ENCODE assay signal across 9 mouse cellular contexts in the genomic region with DNA sequence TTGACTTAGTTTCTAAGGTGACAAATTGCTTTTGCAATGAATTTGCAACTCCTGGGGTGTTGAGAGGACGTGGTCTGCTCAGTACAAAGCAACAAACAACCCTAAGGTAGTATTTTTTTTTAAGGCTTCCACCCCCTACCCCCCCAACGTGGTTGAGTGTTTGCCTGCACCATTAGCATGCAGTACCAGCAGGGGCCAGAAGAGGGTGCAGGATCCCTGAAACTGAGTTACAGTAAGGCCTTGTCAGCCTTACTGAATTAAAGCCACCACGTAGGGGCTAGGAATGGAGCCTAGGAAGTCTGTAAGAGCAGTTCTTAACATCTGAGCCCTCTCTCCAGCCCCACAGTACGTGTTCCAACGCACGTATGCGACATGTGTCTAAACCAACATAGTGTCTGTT. TPM values are rescaled to one million over a fixed set of nuclear protein-coding genes. Genes with fewer than 3 reads are reported as not detected.
DNase-seq lines count a peak whose midpoint lies in the region; ATAC-seq and TF ChIP-seq lines count a peak whose summit lies in the region.
"Had no signal": no experiment of that assay in that cellular context is flagged by ENCODE, and none has a peak within 500 bp of the region (broad histone marks: within the 10 kb centered on the region; RNA-seq: fewer than 3 reads in every experiment).

No protein-coding gene starts in this region.

- ATAC-seq in forebrain, postnatal 0 days = peak; percentile 53; the same call in 1 of the 2 replicates
- ATAC-seq in forebrain, embryonic 15.5 days (replicated peaks) = no peak
- ATAC-seq in midbrain, embryonic 11.5 days (ENCODE audit: low FRiP score) = no peak
- ATAC-seq in midbrain, embryonic 16.5 days = no peak
- peak; percentile 76 for ATAC-seq in erythroid progenitor cell, adult 5-6 weeks (replicated peaks; ENCODE audit: low FRiP score, poor library complexity, severe bottlenecking)

- no peaks in the 10 kb centered on the region for H3K36me3 ChIP-seq in forebrain, postnatal 0 days (ENCODE audit: insufficient read depth)
- H3K36me3 ChIP-seq in forebrain, embryonic 15.5 days = no peaks in the 10 kb centered on the region
- H3K36me3 ChIP-seq in midbrain, embryonic 11.5 days (ENCODE audit: control insufficient read depth, insufficient read depth, low read length) = no peaks in the 10 kb centered on the region
- H3K36me3 ChIP-seq in midbrain, embryonic 16.5 days (ENCODE audit: control insufficient read depth, insufficient read depth, low read length) = no peaks in the 10 kb centered on the region
- H3K36me3 ChIP-seq: limb, embryonic 15.5 days had no signal

- H3K9ac ChIP-seq in forebrain, postnatal 0 days = no peak overlapping the region
- H3K9ac ChIP-seq in forebrain, embryonic 15.5 days (replicated peaks) = no peak overlapping the region
- no peak overlapping the region for H3K9ac ChIP-seq in midbrain, embryonic 11.5 days (ENCODE audit: low read length)
- H3K9ac ChIP-seq in midbrain, embryonic 16.5 days (ENCODE audit: low read depth, low read length) = no peak overlapping the region
- H3K9ac ChIP-seq: limb, embryonic 15.5 days had no signal

- no peak overlapping the region for H3K27ac ChIP-seq in forebrain, postnatal 0 days (ENCODE audit: low read depth, low read length)
- H3K27ac ChIP-seq in forebrain, embryonic 15.5 days (replicated peaks) = no peak overlapping the region
- H3K27ac ChIP-seq in midbrain, embryonic 11.5 days (ENCODE audit: low read depth, low read length) = no peak overlapping the region
- H3K27ac ChIP-seq in midbrain, embryonic 16.5 days (ENCODE audit: low read length) = no peak overlapping the region
- H3K27ac ChIP-seq: limb, embryonic 15.5 days had no signal

- peak; percentile 89 for TF ChIP-seq CTCF in forebrain, postnatal 0 days (IDR thresholded peaks at IDR 0.05; ENCODE audit: low read depth)

- DNase-seq in forebrain, postnatal 0 days = peak; percentile 71
- peak; percentile 95 for DNase-seq in midbrain, embryonic 11.5 days (ENCODE audit: low spot score, missing footprints)
- DNase-seq in ZHBTc4 (ENCODE audit: low read depth, low spot score) = peak; percentile 83
- peak; percentile 50 for DNase-seq in lung, postnatal 14 days
- peak; percentile 61 for DNase-seq in thymus, postnatal 14 days

- H3K4me1 ChIP-seq in forebrain, postnatal 0 days (ENCODE audit: insufficient read depth) = no peaks in the 10 kb centered on the region
- H3K4me1 ChIP-seq in forebrain, embryonic 15.5 days = no peaks in the 10 kb centered on the region
- no peaks in the 10 kb centered on the region for H3K4me1 ChIP-seq in midbrain, embryonic 11.5 days (ENCODE audit: control insufficient read depth, insufficient read depth, low read length)
- peaks cover 2% of the 10 kb centered on the region for H3K4me1 ChIP-seq in midbrain, embryonic 16.5 days (ENCODE audit: control insufficient read depth, insufficient read depth, low read length)

- H3K9me3 ChIP-seq in forebrain, postnatal 0 days (ENCODE audit: low read length) = no peaks in the 10 kb centered on the region
- no peaks in the 10 kb centered on the region for H3K9me3 ChIP-seq in forebrain, embryonic 15.5 days
- peaks cover 2% of the 10 kb centered on the region; the same call in 1 of the 2 replicates for H3K9me3 ChIP-seq in midbrain, embryonic 11.5 days (ENCODE audit: control insufficient read depth, low read length)
- no peaks in the 10 kb centered on the region for H3K9me3 ChIP-seq in midbrain, embryonic 16.5 days (replicated peaks; ENCODE audit: control insufficient read depth, low read length, poor library complexity, severe bottlenecking)
- H3K9me3 ChIP-seq: limb, embryonic 15.5 days had no signal

- H3K4me3 ChIP-seq in forebrain, postnatal 0 days (ENCODE audit: low read depth, low read length) = no peak overlapping the region
- H3K4me3 ChIP-seq in forebrain, embryonic 15.5 days = no peak overlapping the region
- H3K4me3 ChIP-seq in midbrain, embryonic 11.5 days (ENCODE audit: low read depth, low read length) = no peak overlapping the region
- H3K4me3 ChIP-seq in midbrain, embryonic 16.5 days (ENCODE audit: low read depth, low read length) = no peak overlapping the region
- H3K4me3 ChIP-seq: limb, embryonic 15.5 days had no signal

- WGBS in forebrain, postnatal 0 days = 25% methylated on average over 7 of the region's 7 CpGs
- WGBS in forebrain, embryonic 15.5 days = 27% methylated on average over 7 of the region's 7 CpGs
- WGBS in midbrain, embryonic 11.5 days = 28% methylated on average over 7 of the region's 7 CpGs
- 27% methylated on average over 7 of the region's 7 CpGs for WGBS in midbrain, embryonic 16.5 days

- H3K27me3 ChIP-seq in forebrain, postnatal 0 days (ENCODE audit: insufficient read depth, low read length) = no peaks in the 10 kb centered on the region
- no peaks in the 10 kb centered on the region for H3K27me3 ChIP-seq in forebrain, embryonic 15.5 days
- no peaks in the 10 kb centered on the region for H3K27me3 ChIP-seq in midbrain, embryonic 11.5 days (ENCODE audit: control insufficient read depth, insufficient read depth, low read length)
- H3K27me3 ChIP-seq in midbrain, embryonic 16.5 days (ENCODE audit: control insufficient read depth, insufficient read depth, low read depth, low read length) = no peaks in the 10 kb centered on the region
- H3K27me3 ChIP-seq: limb, embryonic 15.5 days had no signal

- no peak overlapping the region for H3K4me2 ChIP-seq in forebrain, postnatal 0 days (ENCODE audit: low read depth)
- H3K4me2 ChIP-seq in forebrain, embryonic 15.5 days (replicated peaks) = no peak overlapping the region
- no peak overlapping the region for H3K4me2 ChIP-seq in midbrain, embryonic 11.5 days
- H3K4me2 ChIP-seq in midbrain, embryonic 16.5 days (ENCODE audit: low read length) = no peak overlapping the region
- H3K4me2 ChIP-seq: limb, embryonic 15.5 days had no signal

RNA-seq across cellular contexts. Expression of gene Ern2, which starts 3.5 kb away (rescaled TPM):
- 1.8 and 3.0 TPM in 2 replicates for total RNA-seq in forebrain, postnatal 0 days (2014; rRNA removed)
- 0.60 and 0.96 TPM in 2 replicates for polyA plus RNA-seq in forebrain, postnatal 0 days (2015; fragmentation: Nextera tagmentation; extraction: Ambion mirVana)
- polyA plus RNA-seq in forebrain, embryonic 15.5 days (2015; fragmentation: Nextera tagmentation; extraction: Ambion mirVana) = 0.47 and 0.97 TPM in 2 replicates
- 0.04 and 0.07 TPM in 2 replicates for polyA plus RNA-seq in midbrain, embryonic 11.5 days (2014; fragmentation: Nextera tagmentation; extraction: Ambion mirVana)
- polyA plus RNA-seq in midbrain, embryonic 16.5 days (2015; fragmentation: Nextera tagmentation; extraction: Ambion mirVana) = 1.7 and 2.2 TPM in 2 replicates
- not detected in 2 replicates for total RNA-seq in erythroid progenitor cell, adult 5-6 weeks (2015; ENCODE audit: low replicate concordance)
- not detected in 2 replicates for total RNA-seq in erythroid progenitor cell, adult 5-6 weeks (2017; ENCODE audit: low replicate concordance)
- polyA plus RNA-seq: limb, embryonic 15.5 days had no signal

RNA-seq across cellular contexts. Expression of gene Chp2, which starts 29.8 kb away (rescaled TPM):
- total RNA-seq in forebrain, postnatal 0 days (2014; rRNA removed) = 1.00 and 1.5 TPM in 2 replicates
- 0.98 and 1.1 TPM in 2 replicates for polyA plus RNA-seq in forebrain, postnatal 0 days (2015; fragmentation: Nextera tagmentation; extraction: Ambion mirVana)
- polyA plus RNA-seq in forebrain, embryonic 15.5 days (2015; fragmentation: Nextera tagmentation; extraction: Ambion mirVana) = 0.31 and 0.83 TPM in 2 replicates
- polyA plus RNA-seq in midbrain, embryonic 11.5 days (2014; fragmentation: Nextera tagmentation; extraction: Ambion mirVana) = 0.20 and 0.29 TPM in 2 replicates
- 0.89 and 1.0 TPM in 2 replicates for polyA plus RNA-seq in midbrain, embryonic 16.5 days (2015; fragmentation: Nextera tagmentation; extraction: Ambion mirVana)
- total RNA-seq in erythroid progenitor cell, adult 5-6 weeks (2015; ENCODE audit: low replicate concordance) = 1.7 and 4.3 TPM in 2 replicates
- total RNA-seq in erythroid progenitor cell, adult 5-6 weeks (2017; ENCODE audit: low replicate concordance) = 6.7 and 7.8 TPM in 2 replicates

RNA-seq across cellular contexts. Expression of gene Plk1, which starts 30.2 kb away (rescaled TPM):
- total RNA-seq in forebrain, postnatal 0 days (2014; rRNA removed) = 4.0 and 7.3 TPM in 2 replicates
- 10.5 and 11.4 TPM in 2 replicates for polyA plus RNA-seq in forebrain, postnatal 0 days (2015; fragmentation: Nextera tagmentation; extraction: Ambion mirVana)
- polyA plus RNA-seq in forebrain, embryonic 15.5 days (2015; fragmentation: Nextera tagmentation; extraction: Ambion mirVana) = 50.9 and 62.2 TPM in 2 replicates
- polyA plus RNA-seq in midbrain, embryonic 11.5 days (2014; fragmentation: Nextera tagmentation; extraction: Ambion mirVana) = 114 and 129 TPM in 2 replicates
- polyA plus RNA-seq in midbrain, embryonic 16.5 days (2015; fragmentation: Nextera tagmentation; extraction: Ambion mirVana) = 11.9 and 15.1 TPM in 2 replicates
- total RNA-seq in erythroid progenitor cell, adult 5-6 weeks (2015; ENCODE audit: low replicate concordance) = 128 and 147 TPM in 2 replicates
- 146 and 147 TPM in 2 replicates for total RNA-seq in erythroid progenitor cell, adult 5-6 weeks (2017; ENCODE audit: low replicate concordance)

RNA-seq across cellular contexts. Expression of gene Dctn5, which starts 56.6 kb away (rescaled TPM):
- 108 and 114 TPM in 2 replicates for total RNA-seq in forebrain, postnatal 0 days (2014; rRNA removed)
- polyA plus RNA-seq in forebrain, postnatal 0 days (2015; fragmentation: Nextera tagmentation; extraction: Ambion mirVana) = 136 and 157 TPM in 2 replicates
- 155 and 160 TPM in 2 replicates for polyA plus RNA-seq in forebrain, embryonic 15.5 days (2015; fragmentation: Nextera tagmentation; extraction: Ambion mirVana)
- 140 and 141 TPM in 2 replicates for polyA plus RNA-seq in midbrain, embryonic 11.5 days (2014; fragmentation: Nextera tagmentation; extraction: Ambion mirVana)
- 163 and 169 TPM in 2 replicates for polyA plus RNA-seq in midbrain, embryonic 16.5 days (2015; fragmentation: Nextera tagmentation; extraction: Ambion mirVana)
- total RNA-seq in erythroid progenitor cell, adult 5-6 weeks (2015; ENCODE audit: low replicate concordance) = 61.6 and 66.3 TPM in 2 replicates
- total RNA-seq in erythroid progenitor cell, adult 5-6 weeks (2017; ENCODE audit: low replicate concordance) = 31.4 and 32.3 TPM in 2 replicates

RNA-seq across cellular contexts. Expression of gene Palb2, which starts 56.7 kb away (rescaled TPM):
- total RNA-seq in forebrain, postnatal 0 days (2014; rRNA removed) = 1.8 and 4.1 TPM in 2 replicates
- polyA plus RNA-seq in forebrain, postnatal 0 days (2015; fragmentation: Nextera tagmentation; extraction: Ambion mirVana) = 1.3 and 1.4 TPM in 2 replicates
- polyA plus RNA-seq in forebrain, embryonic 15.5 days (2015; fragmentation: Nextera tagmentation; extraction: Ambion mirVana) = 8.0 and 8.7 TPM in 2 replicates
- polyA plus RNA-seq in midbrain, embryonic 11.5 days (2014; fragmentation: Nextera tagmentation; extraction: Ambion mirVana) = 19.0 and 22.6 TPM in 2 replicates
- polyA plus RNA-seq in midbrain, embryonic 16.5 days (2015; fragmentation: Nextera tagmentation; extraction: Ambion mirVana) = 4.0 and 5.5 TPM in 2 replicates
- 15.1 and 27.0 TPM in 2 replicates for total RNA-seq in erythroid progenitor cell, adult 5-6 weeks (2015; ENCODE audit: low replicate concordance)
- total RNA-seq in erythroid progenitor cell, adult 5-6 weeks (2017; ENCODE audit: low replicate concordance) = 28.4 and 30.3 TPM in 2 replicates

Comparison
In these comparisons a context has a peak if more than half of its experiments do, and no peak if none do; other contexts are left out.
1. ATAC-seq: peak in forebrain, postnatal 0 days (single experiment) and erythroid progenitor cell, adult 5-6 weeks (single experiment); none in forebrain, embryonic 15.5 days (single experiment), midbrain, embryonic 11.5 days (single experiment) and midbrain, embryonic 16.5 days (single experiment).
2. Peak in every context shown above with its lines, with median percentiles within 50 percentile points of each other: DNase-seq.